Mouse (Mus musculus) kidney, adult 2 months (tissue): ENCODE measurements around the gene Proser3.

ENCODE experiments used
- CTCF ChIP-seq: fragments of 200-500 bp; conservative IDR thresholded peaks from 2 replicates; pipeline ENCODE4 v1.5.1; 2011; ENCODE audit warnings: low read depth, mild to moderate bottlenecking, control low read depth, low read length, moderate library complexity, mixed read lengths; ENCODE audit not compliant: insufficient read depth, insufficient read length
- POLR2A ChIP-seq: fragments of 200-500 bp; IDR thresholded peaks from one replicate; pipeline ENCODE4 v1.6.1; 2011; ENCODE audit warnings: low read depth, low read length, control low read depth

DNA sequence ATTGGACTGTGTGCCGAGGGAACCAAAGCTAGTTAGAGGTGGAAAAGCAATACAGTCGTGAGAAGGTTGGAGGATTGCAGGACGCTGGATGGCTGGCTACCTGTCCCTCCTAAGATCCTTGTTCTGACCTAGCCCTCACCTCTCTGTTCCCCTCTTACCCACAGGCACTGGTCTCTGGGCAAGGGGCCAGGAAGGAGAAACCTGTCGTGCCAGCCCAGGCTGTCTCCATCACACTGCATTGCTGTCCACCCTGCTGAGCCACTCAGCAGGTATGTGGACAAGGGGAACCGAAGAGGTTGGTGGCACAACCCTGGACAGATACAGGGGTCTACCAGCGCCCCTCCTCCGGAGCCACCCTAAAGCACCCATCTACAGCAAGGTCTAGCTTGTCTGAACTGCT lies 48.6 kb upstream of the Proser3 start:
- TF ChIP-seq POLR2A (no peak), CTCF (no peak)
